Mouse (Mus musculus) bone marrow macrophage, adult 2 months (primary cell): ENCODE measurements around the gene Atm. TPM values are rescaled to one million over a fixed set of nuclear protein-coding genes. Genes with fewer than 3 reads are reported as not detected.
A peak's percentile ranks its signal among the peaks of the same experiment; 100 is the strongest.

Experiments used
- H3K27ac ChIP-seq: 2 replicates; pipeline ENCODE4 v1.5.1; 2012; ENCODE audit warnings: low read depth, low read length; ENCODE audit not compliant: insufficient read depth
- H3K4me1 ChIP-seq: 2 replicates; pipeline ENCODE4 v1.6.1; 2012; ENCODE audit warnings: low read length; ENCODE audit not compliant: control insufficient read depth, insufficient read depth
- H3K4me3 ChIP-seq: 2 replicates; pipeline ENCODE4 v1.5.1; 2012; ENCODE audit warnings: mild to moderate bottlenecking, low read length, moderate library complexity; ENCODE audit not compliant: insufficient read depth
- CTCF ChIP-seq: IDR thresholded peaks from 2 replicates; pipeline ENCODE4 v1.5.1; 2012; ENCODE audit warnings: low read depth, mild to moderate bottlenecking, low read length, moderate library complexity
- POLR2A ChIP-seq: IDR thresholded peaks from 2 replicates; pipeline ENCODE4 v1.6.1; 2012; ENCODE audit warnings: mild to moderate bottlenecking, low read depth, low read length, borderline replicate concordance
- polyA plus RNA-seq: library from polyadenylated mRNA; stranded (reverse); fragments of >200 nt; gene quantifications from 2 replicates; pipeline ENCODE4 v1.2.4, GENCODE M21; 2012; ENCODE audit not compliant: missing spikeins, insufficient read depth, insufficient read length

Gene Atm
- polyA plus RNA-seq = 10.9 and 12.3 TPM in 2 replicates

- Histone ChIP-seq H3K4me1 (peaks cover 12% of the 10 kb centered on the region), H3K4me3 (peak within 1 kb of the TSS; percentile 79), H3K27ac (peak within 1 kb of the TSS; percentile 62)
- TF ChIP-seq POLR2A (peak; percentile 21; the same call in 1 of the 2 replicates), CTCF (no peak)
Observed at GRCm38 (mm10) chr9:53536558-53537320, at the start of gene Atm, which contains the start of gene Npat. Gene Atm, minus strand, starts transcription at chr9:53536740. Gene Npat, plus strand, starts transcription at chr9:53537047.

GRCm38 (mm10) chr9:53581870-53582269, 45.3 kb upstream of the Atm start:
- no peak for TF ChIP-seq CTCF
- no peak for TF ChIP-seq POLR2A
- H3K4me3 ChIP-seq = no peak overlapping the region
- H3K27ac ChIP-seq = no peak overlapping the region
- H3K4me1 ChIP-seq = peaks cover 10% of the 10 kb centered on the region

- TF ChIP-seq CTCF (no peak), POLR2A (no peak)
- Histone ChIP-seq H3K4me3 (no peak overlapping the region), H3K27ac (no peak overlapping the region), H3K4me1 (peaks cover 1% of the 10 kb centered on the region; the same call in 1 of the 2 replicates)
Observed at GRCm38 (mm10) chr9:53575721-53576120, 39.2 kb upstream of the Atm start.

- TF ChIP-seq POLR2A (no peak), CTCF (no peak)
- Histone ChIP-seq H3K4me3 (no peak overlapping the region), H3K4me1 (no peaks in the 10 kb centered on the region), H3K27ac (no peak overlapping the region)
Observed at GRCm38 (mm10) chr9:53572516-53573307, 36.2 kb upstream of the Atm start.

GRCm38 (mm10) chr9:53570662-53571061, 34.1 kb upstream of the Atm start:
- TF ChIP-seq CTCF (no peak), POLR2A (no peak)
- Histone ChIP-seq H3K4me3 (no peak overlapping the region), H3K4me1 (no peaks in the 10 kb centered on the region), H3K27ac (no peak overlapping the region)

GRCm38 (mm10) chr9:53537336-53537965, 911 bp upstream of the Atm start:
- H3K4me1 ChIP-seq = peaks cover 12% of the 10 kb centered on the region
- H3K27ac ChIP-seq = peak overlapping the region; percentile 56
- no peak for TF ChIP-seq POLR2A
- TF ChIP-seq CTCF = no peak
- H3K4me3 ChIP-seq = peak overlapping the region; percentile 79

- H3K4me3 ChIP-seq = peak overlapping the region; percentile 78
- H3K4me1 ChIP-seq = peaks cover 12% of the 10 kb centered on the region
- H3K27ac ChIP-seq = peak overlapping the region; percentile 62
- TF ChIP-seq CTCF (no peak), POLR2A (no peak)
Observed at GRCm38 (mm10) chr9:53535416-53536320, 872 bp downstream of the Atm start.

- Histone ChIP-seq H3K4me3 (no peak overlapping the region), H3K27ac (no peak overlapping the region), H3K4me1 (no peaks in the 10 kb centered on the region)
- TF ChIP-seq CTCF = no peak
- TF ChIP-seq POLR2A = no peak
Observed at GRCm38 (mm10) chr9:53517373-53518009, 19.0 kb downstream of the Atm start.
